Mouse (Mus musculus) limb, embryonic 15.5 days (tissue): ENCODE data around the gene Nhlrc2. TPM values are rescaled to one million over a fixed set of nuclear protein-coding genes. Genes with fewer than 3 reads are reported as not detected.

Source experiments
- ATAC-seq: fragments of 200-750 bp; cut with Nextera tagmentation; 2 replicates; pipeline ENCODE4 v1.8.0; 2017; ENCODE audit warnings: low read depth, moderate TSS enrichment; ENCODE audit not compliant: insufficient number of reproducible peaks, low FRiP score, low TSS enrichment
- H3K27ac ChIP-seq: fragments of 300-500 bp; sonication (generic); 2 replicates; pipeline ENCODE4 v1.5.1; 2015; ENCODE audit warnings: moderate library complexity, mild to moderate bottlenecking, inconsistent platforms
- H3K27me3 ChIP-seq: fragments of 300-500 bp; sonication (generic); 2 replicates; pipeline ENCODE4 v1.6.1; 2015; ENCODE audit warnings: inconsistent platforms
- H3K36me3 ChIP-seq: fragments of 300-500 bp; sonication (generic); 2 replicates; pipeline ENCODE4 v1.6.1; 2015; ENCODE audit warnings: inconsistent platforms
- H3K4me1 ChIP-seq: fragments of 300-500 bp; sonication (generic); 2 replicates; pipeline ENCODE4 v1.6.1; 2015; ENCODE audit warnings: inconsistent platforms
- H3K4me2 ChIP-seq: fragments of 300-500 bp; sonication (generic); 2 replicates; pipeline ENCODE4 v1.6.1; 2015; ENCODE audit warnings: mild to moderate bottlenecking, inconsistent platforms
- H3K4me3 ChIP-seq: fragments of 300-500 bp; sonication (generic); 2 replicates; pipeline ENCODE4 v1.5.1; 2015; ENCODE audit warnings: mild to moderate bottlenecking, inconsistent platforms
- H3K9ac ChIP-seq: fragments of 300-500 bp; sonication (generic); 2 replicates; pipeline ENCODE4 v1.6.1; 2015; ENCODE audit warnings: inconsistent platforms
- H3K9me3 ChIP-seq: fragments of 300-500 bp; sonication (generic); 2 replicates; pipeline ENCODE4 v1.6.1; 2016; ENCODE audit warnings: inconsistent platforms
- WGBS: fragments of 180-500 bp; shearing (Covaris S2); methylation state at CpG from one replicate; pipeline ENCODE4 v1.1.7; 2015; 5-methylcytosine and 5-hydroxymethylcytosine counted together
- polyA plus RNA-seq: library from polyadenylated mRNA; unstranded; fragments of >200 nt; fragmentation: Nextera tagmentation; extraction: Ambion mirVana; gene quantifications from 2 replicates; pipeline ENCODE4 v1.2.1, GENCODE M21; 2015

Gene Nhlrc2
- polyA plus RNA-seq, 1 experiment from 2014 or later: 12.5 TPM

DNA sequence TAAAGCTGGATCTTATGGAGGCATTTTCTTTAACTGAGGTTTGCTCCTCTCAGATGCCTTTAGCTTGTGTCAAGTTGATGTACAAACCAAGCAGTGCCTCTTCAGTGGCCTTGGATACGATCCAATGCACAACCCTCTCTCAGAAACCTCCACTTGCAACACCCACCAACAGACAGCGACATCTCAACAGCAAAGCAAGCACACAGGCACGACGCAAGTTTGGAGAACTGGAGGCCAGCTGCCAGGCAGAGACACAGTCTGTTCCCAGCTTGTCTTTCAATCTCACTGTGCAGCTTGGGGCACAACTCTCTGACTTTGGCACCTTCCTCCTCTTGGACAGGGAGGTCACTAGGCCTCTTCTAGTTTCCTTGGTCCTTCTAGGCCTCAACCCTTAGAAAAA is 83.0 kb downstream of the Nhlrc2 start:
- no peak overlapping the region for H3K27ac ChIP-seq
- no peaks in the 10 kb centered on the region for H3K9me3 ChIP-seq
- 0 out of 2 replicates have a peak, but pooled peaks cover 6% of the 10 kb centered on the region for H3K4me1 ChIP-seq
- H3K36me3 ChIP-seq: no peaks in the 10 kb centered on the region
- H3K9ac ChIP-seq: no peak overlapping the region
- 82% methylated on average over 4 of the region's 4 CpGs for WGBS
- ATAC-seq: no peak
- H3K4me3 ChIP-seq: no peak overlapping the region
- H3K4me2 ChIP-seq: no peak overlapping the region
- no peaks in the 10 kb centered on the region for H3K27me3 ChIP-seq

DNA sequence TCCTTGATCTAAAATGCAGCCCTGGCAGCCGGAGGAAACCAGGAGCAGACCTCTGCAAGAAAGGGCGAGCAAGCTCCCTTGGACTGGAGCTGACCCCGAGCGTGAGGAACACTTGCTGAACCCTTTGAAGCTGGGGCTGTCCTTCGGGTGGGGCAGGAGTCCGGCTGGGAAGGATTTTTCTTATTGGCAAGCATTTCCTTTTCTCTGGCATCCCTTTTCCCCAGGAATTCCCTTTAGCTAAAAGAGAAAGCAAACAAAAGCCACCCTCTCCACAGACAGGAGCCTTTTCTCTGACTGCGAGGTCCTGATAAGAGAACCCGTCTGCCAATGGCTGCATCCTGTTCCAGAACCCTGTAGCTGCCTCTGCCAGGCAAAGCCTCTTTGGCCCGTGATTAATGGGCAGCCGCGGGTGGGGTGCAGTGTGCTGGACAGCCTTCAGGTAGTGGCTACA is 83.4 kb downstream of the Nhlrc2 start:
- H3K4me2 ChIP-seq: no peak overlapping the region
- 57% methylated on average over 11 of the region's 11 CpGs for WGBS
- H3K4me1 ChIP-seq: 0 out of 2 replicates have a peak, but pooled peaks cover 6% of the 10 kb centered on the region
- no peak overlapping the region for H3K9ac ChIP-seq
- no peaks in the 10 kb centered on the region for H3K27me3 ChIP-seq
- no peak overlapping the region for H3K4me3 ChIP-seq
- no peaks in the 10 kb centered on the region for H3K36me3 ChIP-seq
- no peak overlapping the region for H3K27ac ChIP-seq
- no peaks in the 10 kb centered on the region for H3K9me3 ChIP-seq
- no peak for ATAC-seq

GRCm38 (mm10) chr19:56637035-56637683 is 89.1 kb downstream of the Nhlrc2 start:
- WGBS: 64% methylated on average over 12 of the region's 12 CpGs

GRCm38 (mm10) chr19:56637684-56638049 is 89.6 kb downstream of the Nhlrc2 start:
- Histone ChIP-seq H3K36me3 (no peaks in the 10 kb centered on the region), H3K27ac (no peak overlapping the region), H3K4me2 (no peak overlapping the region), H3K9me3 (no peaks in the 10 kb centered on the region), H3K4me3 (no peak overlapping the region), H3K27me3 (no peaks in the 10 kb centered on the region), H3K9ac (no peak overlapping the region), H3K4me1 (no peaks in the 10 kb centered on the region)
- WGBS: 88% methylated on average over 9 of the region's 9 CpGs
- no peak for ATAC-seq

More at GRCm38 (mm10) chr19:56637035-56637683, 89.1 kb downstream of the Nhlrc2 start:
- H3K27ac ChIP-seq: no peak overlapping the region
- no peaks in the 10 kb centered on the region for H3K36me3 ChIP-seq
- no peak overlapping the region for H3K4me3 ChIP-seq
- H3K4me1 ChIP-seq: no peaks in the 10 kb centered on the region
- H3K4me2 ChIP-seq: no peak overlapping the region
- H3K9me3 ChIP-seq: no peaks in the 10 kb centered on the region
- no peak for ATAC-seq
- no peak overlapping the region for H3K9ac ChIP-seq
- H3K27me3 ChIP-seq: no peaks in the 10 kb centered on the region

DNA sequence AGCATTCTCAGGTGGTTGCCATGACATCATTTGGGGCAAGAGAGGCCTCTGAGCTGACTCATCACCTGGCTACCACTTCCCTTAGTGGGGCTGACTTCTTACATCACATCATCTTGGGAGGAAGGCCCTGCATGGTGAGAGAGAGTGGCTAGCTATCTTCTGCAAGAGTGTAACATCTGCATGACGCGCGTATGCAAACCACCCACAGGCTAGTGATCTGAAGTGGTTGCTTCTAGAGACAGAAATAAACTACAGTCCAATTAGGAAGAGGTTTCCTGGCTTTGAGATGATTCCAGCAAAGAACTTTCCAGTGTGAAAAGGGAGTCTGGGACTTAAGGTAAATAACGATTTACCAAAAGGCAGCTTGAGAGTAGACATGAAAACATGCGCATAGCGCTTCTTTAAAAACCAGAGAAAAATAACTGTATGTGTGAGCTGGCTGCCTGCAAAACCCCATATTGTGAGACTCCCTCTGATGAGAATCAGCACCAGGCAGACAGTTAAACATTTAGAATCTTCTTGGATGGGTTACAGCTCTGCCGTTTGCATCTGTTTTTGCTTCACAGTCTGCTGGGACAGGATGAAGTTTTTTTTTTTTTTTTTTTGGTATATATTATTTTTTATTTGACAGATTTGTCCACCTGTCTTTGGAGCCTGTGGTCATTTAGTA is 99.5 kb downstream of the Nhlrc2 start:
- no peak overlapping the region for H3K4me3 ChIP-seq
- peaks cover 13% of the 10 kb centered on the region for H3K4me1 ChIP-seq
- no peaks in the 10 kb centered on the region for H3K36me3 ChIP-seq
- no peaks in the 10 kb centered on the region for H3K27me3 ChIP-seq
- H3K4me2 ChIP-seq: no peak overlapping the region
- 67% methylated on average over 7 of the region's 7 CpGs for WGBS
- no peaks in the 10 kb centered on the region for H3K9me3 ChIP-seq
- H3K27ac ChIP-seq: no peak overlapping the region; the same call in 1 of the 2 replicates
- no peak overlapping the region for H3K9ac ChIP-seq
- ATAC-seq: no peak

- H3K27ac ChIP-seq: no peak overlapping the region
- 61% methylated on average over 4 of the region's 4 CpGs for WGBS
- ATAC-seq: no peak
- H3K4me3 ChIP-seq: no peak overlapping the region
- peaks cover 20% of the 10 kb centered on the region for H3K4me1 ChIP-seq
- H3K27me3 ChIP-seq: no peaks in the 10 kb centered on the region
- no peaks in the 10 kb centered on the region for H3K36me3 ChIP-seq
- H3K9ac ChIP-seq: no peak overlapping the region
- no peaks in the 10 kb centered on the region for H3K9me3 ChIP-seq
- no peak overlapping the region for H3K4me2 ChIP-seq
Observed at GRCm38 (mm10) chr19:56651262-56651661, 103.2 kb downstream of the Nhlrc2 start.

GRCm38 (mm10) chr19:56652034-56652962 is 104.2 kb downstream of the Nhlrc2 start:
- Histone ChIP-seq H3K4me1 (peaks cover 20% of the 10 kb centered on the region), H3K4me3 (peak overlapping the region; percentile 12), H3K4me2 (peak overlapping the region; percentile 35), H3K36me3 (no peaks in the 10 kb centered on the region), H3K9ac (no peak overlapping the region), H3K27ac (0 out of 2 replicates have a peak overlapping the region, but pooled peaks have one; percentile 24), H3K9me3 (no peaks in the 10 kb centered on the region), H3K27me3 (no peaks in the 10 kb centered on the region)
- peak; percentile 89 for ATAC-seq
- WGBS: 7% methylated on average over 19 of the region's 19 CpGs

Other genes starting within 250 kb of the Nhlrc2 start
- gene Nrap, start 158.2 kb upstream of the Nhlrc2 start, polyA plus RNA-seq: 2.7 and 8.6 TPM in 2 replicates
- 22.5 and 24.3 TPM in 2 replicates for gene Casp7, start 151.1 kb upstream of the Nhlrc2 start, polyA plus RNA-seq
- 0.20 TPM in 1 of 2 replicates, not detected in the other for gene Plekhs1, start 86.6 kb upstream of the Nhlrc2 start, polyA plus RNA-seq
- 17.9 and 19.2 TPM in 2 replicates for gene Dclre1a, start within 50 bp of the Nhlrc2 start, polyA plus RNA-seq
- gene Adrb1, start 173.9 kb downstream of the Nhlrc2 start, polyA plus RNA-seq: 0.30 and 0.79 TPM in 2 replicates